Mouse (Mus musculus) macrophage (primary cell): Measurements from ENCODE around the gene Lgals3bp. TPM values are rescaled to one million over a fixed set of nuclear protein-coding genes. Genes with fewer than 3 reads are reported as not detected.

ENCODE experiments used
- H3K27ac ChIP-seq: fragments of 350-480 bp; formaldehyde crosslinking; 2 replicates; pipeline ENCODE4 v1.9.0; 2021
- H3K36me3 ChIP-seq: fragments of 350-480 bp; formaldehyde crosslinking; 2 replicates; pipeline ENCODE4 v1.9.0; 2021; ENCODE audit errors: inconsistent target
- H3K4me3 ChIP-seq: fragments of 350-480 bp; formaldehyde crosslinking; 2 replicates; pipeline ENCODE4 v1.9.0; 2021; ENCODE audit errors: inconsistent target
- H3K79me2 ChIP-seq: fragments of 350-480 bp; formaldehyde crosslinking; 2 replicates; pipeline ENCODE4 v1.9.0; 2021; ENCODE audit errors: inconsistent target
- WGBS: methylation state at CpG from one replicate; pipeline ENCODE4 v1.1.7; 2026; ENCODE audit warnings: inconsistent platforms; ENCODE audit not compliant: missing documents; 5-methylcytosine and 5-hydroxymethylcytosine counted together
- polyA plus RNA-seq: library from polyadenylated mRNA; stranded (reverse); fragments of 250-400 nt; gene quantifications from 3 replicates; pipeline ENCODE4 v1.2.4, GENCODE M21; 2018; ENCODE audit warnings: inconsistent platforms

Lgals3bp gene
- polyA plus RNA-seq, 1 experiment from 2014 or later, result 1,462 TPM

DNA sequence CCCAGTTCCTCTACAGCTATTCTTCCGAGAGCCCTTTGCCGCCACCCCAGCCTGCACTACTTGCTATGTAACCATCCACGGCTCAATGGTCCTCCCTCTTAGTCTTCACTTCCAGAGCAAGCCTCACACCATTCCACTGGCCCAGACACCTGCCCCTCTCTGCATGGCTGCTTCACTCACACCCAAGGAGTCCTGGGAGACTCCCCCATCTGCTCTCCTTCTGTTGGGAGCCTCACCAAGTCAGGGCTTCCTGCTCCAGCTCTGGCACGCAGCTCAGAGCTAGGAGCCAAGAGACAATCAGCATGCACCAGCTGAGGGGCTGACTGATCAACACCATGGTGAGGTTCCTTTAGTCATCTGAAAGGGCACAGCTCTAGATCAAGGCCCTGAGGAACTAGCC, 11.2 kb upstream of the Lgals3bp start:
- WGBS, result 58% methylated on average over 4 of the region's 4 CpGs
- Histone ChIP-seq H3K79me2 (peaks cover 64% of the 10 kb centered on the region), H3K4me3 (no peak overlapping the region), H3K27ac (no peak overlapping the region), H3K36me3 (peaks cover 69% of the 10 kb centered on the region)

- H3K36me3 ChIP-seq, result peaks cover 74% of the 10 kb centered on the region
- H3K4me3 ChIP-seq, result no peak overlapping the region
- WGBS, result 82% methylated on average over 2 of the region's 2 CpGs
Observed at GRCm38 (mm10) chr11:118412601-118413000, 10.7 kb upstream of the Lgals3bp start.

GRCm38 (mm10) chr11:118411271-118411670, 9.4 kb upstream of the Lgals3bp start:
- 93% methylated on average over 8 of the region's 8 CpGs for WGBS
- Histone ChIP-seq H3K79me2 (peaks cover 46% of the 10 kb centered on the region), H3K27ac (no peak overlapping the region), H3K4me3 (no peak overlapping the region), H3K36me3 (peaks cover 79% of the 10 kb centered on the region)

More at GRCm38 (mm10) chr11:118412601-118413000, 10.7 kb upstream of the Lgals3bp start:
- Histone ChIP-seq H3K79me2 (peaks cover 59% of the 10 kb centered on the region), H3K27ac (no peak overlapping the region)

DNA sequence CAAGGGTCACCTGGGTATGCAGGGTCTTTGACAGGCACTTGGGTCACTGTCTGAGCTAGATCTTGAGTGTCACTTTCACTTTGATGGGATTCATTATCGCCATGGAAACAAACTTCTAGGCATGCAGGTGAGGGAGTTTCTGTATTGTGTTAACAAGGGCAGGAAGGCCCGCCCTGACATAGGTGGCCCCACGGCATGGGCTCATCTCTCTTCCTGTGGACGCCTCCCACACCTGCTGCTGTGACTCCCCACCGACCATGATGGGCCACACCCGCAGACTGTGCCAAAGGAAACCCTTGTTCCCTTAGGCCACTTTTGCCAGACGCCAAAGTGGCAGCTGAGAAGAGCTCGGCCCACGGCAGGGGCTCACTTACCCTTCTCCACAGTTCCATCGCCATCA, 8.6 kb upstream of the Lgals3bp start:
- H3K79me2 ChIP-seq, result peaks cover 38% of the 10 kb centered on the region
- peaks cover 81% of the 10 kb centered on the region for H3K36me3 ChIP-seq
- H3K27ac ChIP-seq, result no peak overlapping the region
- 94% methylated on average over 10 of the region's 10 CpGs for WGBS
- no peak overlapping the region for H3K4me3 ChIP-seq

- Histone ChIP-seq H3K79me2 (peaks cover 34% of the 10 kb centered on the region; the same call in 1 of the 2 replicates), H3K4me3 (no peak overlapping the region), H3K36me3 (peaks cover 80% of the 10 kb centered on the region), H3K27ac (no peak overlapping the region)
- 88% methylated on average over 1 of the region's 1 CpGs for WGBS
Observed at GRCm38 (mm10) chr11:118410073-118410444, 8.2 kb upstream of the Lgals3bp start.

DNA sequence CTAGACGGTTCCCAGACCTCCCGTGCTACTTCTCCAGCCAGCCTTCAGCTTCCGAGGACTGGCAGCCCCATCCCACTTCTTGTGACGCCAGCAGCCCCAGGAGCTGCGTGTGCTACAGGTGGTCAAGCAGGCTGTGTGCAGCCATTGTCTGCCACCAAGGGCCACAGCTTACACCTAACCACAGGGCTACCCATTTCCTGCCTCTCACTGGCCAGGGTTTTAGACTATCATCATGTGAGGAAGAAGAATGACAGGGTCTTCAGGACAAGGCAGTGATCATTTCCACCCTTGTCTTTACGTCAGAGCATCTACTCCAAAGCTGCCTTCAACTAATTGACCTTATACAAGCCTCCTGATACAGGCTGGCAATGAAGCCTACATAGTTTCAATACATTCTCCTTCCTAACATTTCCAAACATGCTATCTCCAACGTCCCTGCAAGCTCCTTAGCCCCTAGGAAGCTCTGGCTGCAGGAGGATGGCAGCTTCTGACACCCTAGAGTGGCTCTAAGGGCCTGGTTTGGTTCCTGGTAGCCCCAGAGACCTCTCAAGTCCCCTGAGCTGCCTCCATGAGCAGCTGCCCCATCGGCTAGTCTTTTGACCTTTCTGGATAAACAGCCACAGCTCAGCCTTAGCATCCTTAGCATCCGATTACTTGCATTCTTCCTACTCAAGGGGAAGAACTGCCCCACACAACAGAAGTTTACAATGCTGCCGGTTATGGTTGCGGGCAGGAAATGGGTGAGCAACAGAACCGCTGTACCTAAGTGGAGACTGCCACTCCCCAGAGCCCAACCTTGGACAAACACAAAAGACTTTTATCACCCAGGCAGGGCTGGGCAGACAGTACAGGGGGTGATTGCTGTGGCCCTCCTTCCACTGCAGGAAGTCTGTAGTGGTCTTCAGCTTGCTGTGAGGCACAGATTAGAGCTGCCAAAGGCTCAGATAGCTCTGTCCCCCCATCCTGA, 7.5 kb upstream of the Lgals3bp start:
- WGBS, result 90% methylated on average over 12 of the region's 12 CpGs
- H3K4me3 ChIP-seq, result no peak overlapping the region
- H3K36me3 ChIP-seq, result peaks cover 74% of the 10 kb centered on the region
- no peak overlapping the region for H3K27ac ChIP-seq
- H3K79me2 ChIP-seq, result peaks cover 27% of the 10 kb centered on the region; the same call in 1 of the 2 replicates

- Histone ChIP-seq H3K36me3 (peaks cover 66% of the 10 kb centered on the region), H3K79me2 (peaks cover 15% of the 10 kb centered on the region; the same call in 1 of the 2 replicates), H3K27ac (no peak overlapping the region), H3K4me3 (no peak overlapping the region)
- 92% methylated on average over 17 of the region's 18 CpGs for WGBS
Observed at GRCm38 (mm10) chr11:118408051-118408740, 6.3 kb upstream of the Lgals3bp start.

DNA sequence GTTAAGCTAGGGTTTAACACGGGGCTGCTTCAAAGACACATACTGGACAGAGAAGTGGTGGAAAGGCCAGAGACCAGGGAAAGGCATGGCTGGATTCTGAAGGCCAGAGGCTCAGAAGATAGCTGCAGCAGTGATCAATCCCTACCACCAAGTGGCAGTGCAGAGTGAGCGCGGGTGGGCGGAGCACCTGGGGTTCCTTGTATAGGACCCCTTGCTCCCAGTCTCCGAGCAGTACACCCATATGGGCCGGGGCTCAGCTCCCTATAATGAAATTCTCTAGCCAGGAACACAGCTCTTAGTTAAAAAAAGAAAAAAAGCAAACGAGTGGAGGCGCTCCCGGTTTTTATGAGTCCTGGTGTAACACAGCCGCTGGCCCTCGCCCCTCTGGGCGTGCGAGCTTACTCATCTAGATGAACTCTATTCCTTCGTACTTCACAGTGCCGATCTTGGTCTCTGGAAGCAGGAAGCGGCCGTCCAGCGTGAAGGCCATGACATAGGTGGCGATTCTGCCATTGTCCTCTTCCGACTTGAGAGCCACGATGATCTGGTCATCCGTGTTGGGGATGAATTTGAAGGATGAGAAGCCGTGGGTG, 5.5 kb upstream of the Lgals3bp start:
- Histone ChIP-seq H3K27ac (no peak overlapping the region), H3K4me3 (no peak overlapping the region), H3K36me3 (peaks cover 63% of the 10 kb centered on the region), H3K79me2 (peaks cover 11% of the 10 kb centered on the region; the same call in 1 of the 2 replicates)
- 94% methylated on average over 22 of the region's 23 CpGs for WGBS

GRCm38 (mm10) chr11:118406521-118406920, 4.6 kb upstream of the Lgals3bp start:
- 83% methylated on average over 5 of the region's 5 CpGs for whole genome bisulfite sequencing
- Histone ChIP-seq H3K4me3 (no peak overlapping the region), H3K36me3 (peaks cover 56% of the 10 kb centered on the region), H3K79me2 (peaks cover 11% of the 10 kb centered on the region), H3K27ac (no peak overlapping the region)

- Histone ChIP-seq H3K79me2 (peaks cover 23% of the 10 kb centered on the region), H3K4me3 (no peak overlapping the region), H3K36me3 (peaks cover 45% of the 10 kb centered on the region), H3K27ac (no peak overlapping the region)
- 96% methylated on average over 7 of the region's 8 CpGs for WGBS
Observed at GRCm38 (mm10) chr11:118405311-118405710, 3.4 kb upstream of the Lgals3bp start.

DNA sequence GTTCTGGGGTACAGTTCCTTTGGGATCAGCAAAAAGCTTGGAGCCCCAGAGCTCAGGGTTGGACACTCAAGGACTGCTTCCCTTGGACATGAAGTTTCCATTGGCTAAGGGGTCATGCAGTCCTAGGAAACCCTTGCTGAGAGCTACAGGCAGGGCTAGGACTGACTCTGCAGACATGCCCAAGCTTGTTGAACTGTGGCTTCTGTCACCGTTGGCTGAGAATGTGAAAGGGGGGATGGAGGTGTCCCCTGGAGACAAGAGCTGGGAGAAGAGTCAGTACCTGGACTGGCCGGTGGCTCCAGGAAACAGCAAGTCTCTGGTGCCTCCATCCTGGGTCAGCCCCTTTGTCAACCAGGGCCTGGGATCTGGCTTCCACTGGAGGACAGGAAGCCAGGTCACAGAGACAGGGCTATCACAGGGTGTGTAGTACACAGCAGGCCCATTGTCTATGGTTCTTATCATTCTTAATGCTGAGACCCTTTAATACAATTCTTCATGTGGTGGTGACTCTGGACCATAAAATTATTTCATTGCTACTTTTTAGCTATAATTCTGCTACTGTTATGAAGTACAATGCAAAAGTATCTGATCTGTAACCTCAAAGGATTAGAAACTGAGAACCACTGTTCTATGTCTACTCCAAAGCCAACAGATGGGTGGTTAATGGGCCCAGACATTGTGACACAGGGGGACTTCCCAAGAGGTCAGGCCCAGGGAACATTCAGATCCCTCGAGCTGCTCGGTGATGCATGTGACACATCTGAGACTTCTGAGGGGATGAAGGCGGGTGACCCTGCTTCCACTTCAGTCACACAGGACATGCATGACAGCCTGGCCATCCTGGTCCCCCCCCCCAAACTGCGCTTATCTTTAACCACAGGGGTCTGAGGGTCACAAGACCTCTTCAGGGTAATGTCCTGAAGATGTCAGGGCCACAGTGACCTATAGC, 2.3 kb upstream of the Lgals3bp start:
- Histone ChIP-seq H3K27ac (no peak overlapping the region), H3K4me3 (no peak overlapping the region), H3K79me2 (peaks cover 34% of the 10 kb centered on the region)

GRCm38 (mm10) chr11:118403183-118403582, 1.3 kb upstream of the Lgals3bp start:
- Histone ChIP-seq H3K4me3 (no peak overlapping the region), H3K36me3 (peaks cover 45% of the 10 kb centered on the region), H3K79me2 (peaks cover 44% of the 10 kb centered on the region), H3K27ac (no peak overlapping the region)
- 94% methylated on average over 2 of the region's 2 CpGs for WGBS

More for the DNA sequence above, 2.3 kb upstream of the Lgals3bp start:
- 86% methylated on average over 6 of the region's 6 CpGs for WGBS
- H3K36me3 ChIP-seq, result peaks cover 45% of the 10 kb centered on the region

DNA sequence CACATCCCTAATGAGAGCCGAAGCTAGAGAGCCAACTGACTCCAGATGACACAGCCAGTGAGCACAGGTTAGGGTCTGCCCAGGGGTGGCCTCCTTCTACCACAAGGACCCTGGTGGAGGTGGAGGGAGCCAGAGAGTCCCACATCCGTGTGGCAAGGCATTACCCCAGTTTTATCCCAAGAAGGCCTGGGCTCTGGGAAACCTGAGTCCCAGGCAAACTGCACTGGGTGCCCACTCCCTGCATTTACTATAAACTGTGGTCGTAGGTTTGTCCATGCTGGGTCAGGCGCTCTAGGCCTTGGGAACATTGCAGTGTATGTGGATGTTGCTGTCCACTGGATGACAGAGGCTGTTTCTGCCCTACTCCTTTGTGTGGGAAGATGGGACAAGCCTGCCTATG, 697 bp downstream of the Lgals3bp start:
- peaks cover 45% of the 10 kb centered on the region for H3K36me3 ChIP-seq
- H3K4me3 ChIP-seq, result peak overlapping the region; percentile 88
- 15% methylated on average over 4 of the region's 4 CpGs for WGBS
- peak overlapping the region; percentile 96 for H3K27ac ChIP-seq
- peaks cover 48% of the 10 kb centered on the region for H3K79me2 ChIP-seq

- H3K79me2 ChIP-seq, result peaks cover 48% of the 10 kb centered on the region
- WGBS, result 2% methylated on average over 6 of the region's 6 CpGs
- peak overlapping the region; percentile 88 for H3K4me3 ChIP-seq
- peaks cover 49% of the 10 kb centered on the region for H3K36me3 ChIP-seq
- peak overlapping the region; percentile 96 for H3K27ac ChIP-seq
Observed at GRCm38 (mm10) chr11:118400566-118400936, 1.3 kb downstream of the Lgals3bp start.
